8 mouse cellular contexts compared by ENCODE assay signal in genomic region chr3:82250796-82251261, GRCm38 (mm10).
A peak's percentile ranks its signal among the peaks of the same experiment; 100 is the strongest.
DNase-seq lines count a peak whose midpoint lies in the region; ATAC-seq and TF ChIP-seq lines count a peak whose summit lies in the region.

No protein-coding gene starts in this region.

- no peak overlapping the region for H3K27ac ChIP-seq in midbrain, embryonic 11.5 days (ENCODE audit: low read depth, low read length)
- no peak overlapping the region for H3K27ac ChIP-seq in midbrain, embryonic 10.5 days (replicated peaks)
- peak overlapping the region; percentile 87 for H3K27ac ChIP-seq in left cerebral cortex, adult 2 months
- no peak overlapping the region for H3K27ac ChIP-seq in cerebellum, adult 2 months (ENCODE audit: insufficient read depth, low read length)

- H3K4me1 ChIP-seq in midbrain, embryonic 11.5 days (ENCODE audit: control insufficient read depth, insufficient read depth, low read length): no peaks in the 10 kb centered on the region; the same call in 1 of the 2 replicates
- peaks cover 8% of the 10 kb centered on the region; the same call in 1 of the 2 replicates for H3K4me1 ChIP-seq in midbrain, embryonic 10.5 days
- H3K4me1 ChIP-seq in cerebellum, adult 2 months (ENCODE audit: control insufficient read depth, insufficient read depth, low read length): peaks cover 3% of the 10 kb centered on the region; the same call in 1 of the 2 replicates

- no peaks in the 10 kb centered on the region for H3K36me3 ChIP-seq in midbrain, embryonic 11.5 days (ENCODE audit: control insufficient read depth, insufficient read depth, low read length)
- H3K36me3 ChIP-seq in midbrain, embryonic 10.5 days: no peaks in the 10 kb centered on the region

- H3K27me3 ChIP-seq in midbrain, embryonic 11.5 days (ENCODE audit: control insufficient read depth, insufficient read depth, low read length): no peaks in the 10 kb centered on the region
- H3K27me3 ChIP-seq in midbrain, embryonic 10.5 days (ENCODE audit: low read depth, poor library complexity, severe bottlenecking): no peaks in the 10 kb centered on the region
- no peaks in the 10 kb centered on the region for H3K27me3 ChIP-seq in cerebellum, adult 2 months (ENCODE audit: control insufficient read depth, insufficient read depth, low read length)

- DNase-seq in midbrain, embryonic 11.5 days (ENCODE audit: low spot score, missing footprints): peak; percentile 86
- DNase-seq in midbrain, embryonic 10.5 days (ENCODE audit: low spot score): no peak
- peak; percentile 24 for DNase-seq in heart, postnatal 25 days (ENCODE audit: low spot score)
- peak; percentile 31 to 56 for DNase-seq in left cerebral cortex, adult 2 months (ENCODE audit: extremely low spot score in 1 of 2, low spot score in 2 of 2)
- DNase-seq in right cerebral cortex, adult 2 months (ENCODE audit: low spot score in 2 of 2): peak; percentile 63 to 64
- DNase-seq in adipocyte (ENCODE audit: low spot score): no peak
- no peak for DNase-seq in cerebellum, adult 2 months
- no peak for DNase-seq in adrenal gland, postnatal 25 days

- H3K9me3 ChIP-seq in midbrain, embryonic 11.5 days (ENCODE audit: control insufficient read depth, low read length): no peaks in the 10 kb centered on the region
- no peaks in the 10 kb centered on the region for H3K9me3 ChIP-seq in midbrain, embryonic 10.5 days (replicated peaks)

- TF ChIP-seq POLR2A in cerebellum, adult 2 months (IDR thresholded peaks at IDR 0.05; ENCODE audit: borderline replicate concordance, insufficient read depth, low read length): no peak

- H3K4me2 ChIP-seq in midbrain, embryonic 11.5 days: no peak overlapping the region

- no peak overlapping the region for H3K9ac ChIP-seq in midbrain, embryonic 11.5 days (ENCODE audit: low read length)

- TF ChIP-seq CTCF in left cerebral cortex, adult 2 months (IDR thresholded peaks at IDR 0.05): no peak
- TF ChIP-seq CTCF in cerebellum, adult 2 months (IDR thresholded peaks at IDR 0.05; ENCODE audit: borderline replicate concordance, insufficient read depth, low read depth, low read length): no peak

- WGBS in midbrain, embryonic 11.5 days: 60% methylated on average over 3 of the region's 3 CpGs
- WGBS in midbrain, embryonic 10.5 days: 76% methylated on average over 3 of the region's 3 CpGs
- 14% methylated on average over 3 of the region's 3 CpGs for WGBS in cerebellum, adult 2 months

- no peak for ATAC-seq in midbrain, embryonic 11.5 days (ENCODE audit: low FRiP score)

- intact Hi-C loops in heart, postnatal 25 days (cut with DNase I): no loop called here
- intact Hi-C loops in left cerebral cortex, adult 2 months (cut with DNase I): loop anchor here (2.0 kb wide), 1 partner anchor 106 kb away; the partner anchor contains the start of gene Gucy1a1

- H3K4me3 ChIP-seq in midbrain, embryonic 11.5 days (ENCODE audit: low read depth, low read length): no peak overlapping the region
- H3K4me3 ChIP-seq in midbrain, embryonic 10.5 days: no peak overlapping the region
- H3K4me3 ChIP-seq in left cerebral cortex, adult 2 months: no peak overlapping the region
- H3K4me3 ChIP-seq in cerebellum, adult 2 months (replicated peaks; ENCODE audit: insufficient read depth, low read depth, low read length): no peak overlapping the region

Comparison
In these comparisons a context has a peak if more than half of its experiments do, and no peak if none do; other contexts are left out.
1. DNase-seq: peak in midbrain, embryonic 11.5 days (single experiment), heart, postnatal 25 days (single experiment), left cerebral cortex, adult 2 months (2 of 2) and right cerebral cortex, adult 2 months (2 of 2); none in midbrain, embryonic 10.5 days (single experiment), adipocyte (single experiment), cerebellum, adult 2 months (0 of 2) and adrenal gland, postnatal 25 days (single experiment).